Comparison of ENCODE assay signal across 20 mouse cellular contexts in genomic region chr4:22608922-22609321, GRCm38 (mm10).
"Had no signal": no experiment of that assay in that cellular context is flagged by ENCODE, and none has a peak within 500 bp of the region (broad histone marks: within the 10 kb centered on the region; RNA-seq: fewer than 3 reads in every experiment).

No protein-coding gene starts in this region.

- H3K4me3 ChIP-seq: layer of hippocampus, adult 2 months; left cerebral cortex, adult 2 months; limb, embryonic 13.5 days; liver, embryonic 13.5 days; midbrain, embryonic 15.5 days; myocyte had no signal

- ATAC-seq: intestine, postnatal 0 days; midbrain, embryonic 15.5 days had no signal

- H3K4me1 ChIP-seq: limb, embryonic 13.5 days; liver, embryonic 13.5 days; midbrain, embryonic 15.5 days had no signal

- DNase-seq: kidney, adult 2 months; kidney, postnatal 25 days; layer of hippocampus, adult 9-11 months; left cerebral cortex, postnatal 4 days; liver, embryonic 13.5 days; lung, adult 2 months; lung, postnatal 14 days; lung, postnatal 4 days; retina, postnatal 1 day; right cerebral cortex, postnatal 4 days; thymus, postnatal 25 days had no signal

- H3K27ac ChIP-seq: kidney, postnatal 0 days; layer of hippocampus, adult 2 months; left cerebral cortex, adult 2 months; limb, embryonic 13.5 days; liver, embryonic 13.5 days; midbrain, embryonic 15.5 days; stomach, postnatal 0 days had no signal

- H3K4me2 ChIP-seq: limb, embryonic 13.5 days; liver, embryonic 13.5 days; midbrain, embryonic 11.5 days; midbrain, embryonic 15.5 days had no signal

- H3K36me3 ChIP-seq: limb, embryonic 13.5 days; liver, embryonic 13.5 days; midbrain, embryonic 15.5 days had no signal

- H3K9ac ChIP-seq: limb, embryonic 13.5 days; liver, embryonic 13.5 days; midbrain, embryonic 15.5 days had no signal

- H3K9me3 ChIP-seq: limb, embryonic 13.5 days; liver, embryonic 13.5 days; midbrain, embryonic 15.5 days had no signal

- H3K27me3 ChIP-seq: limb, embryonic 13.5 days; liver, embryonic 13.5 days; midbrain, embryonic 15.5 days had no signal
